Mouse (Mus musculus) embryonic fibroblast, embryonic 13.5 days (primary cell): ENCODE measurements at regions not wholly inside any gene's neighbourhood (a gene's known extent, or its start where the extent isn't known, plus 50 kb on each side); places are given as distances from the start of the nearest gene placed in this dataset.

Experiments
- CTCF ChIP-seq: IDR thresholded peaks from 2 replicates; pipeline ENCODE4 v1.5.1; 2011; ENCODE audit warnings: mild to moderate bottlenecking, control low read depth, low read length, moderate library complexity, borderline replicate concordance; ENCODE audit not compliant: insufficient read depth
- POLR2A ChIP-seq: IDR thresholded peaks from 2 replicates; pipeline ENCODE4 v1.6.1; 2011; ENCODE audit warnings: low read depth, mild to moderate bottlenecking, control low read depth, low read length, moderate library complexity

GRCm38 (mm10) chr10:9174997-9175396 lies 289.1 kb upstream of the Sash1 start:
- no peak for TF ChIP-seq POLR2A
- no peak for TF ChIP-seq CTCF
